Mouse (Mus musculus) cerebellum, postnatal 36 days (tissue): Measurements from ENCODE around the gene Smim4.

Source experiments
- DNase-seq, 2 experiments: peaks; one replicate each; pipeline ENCODE4 v3.0.0; 2021 to 2022; ENCODE audit warnings: mixed read lengths in 2 of 2

Smim4 gene

DNA sequence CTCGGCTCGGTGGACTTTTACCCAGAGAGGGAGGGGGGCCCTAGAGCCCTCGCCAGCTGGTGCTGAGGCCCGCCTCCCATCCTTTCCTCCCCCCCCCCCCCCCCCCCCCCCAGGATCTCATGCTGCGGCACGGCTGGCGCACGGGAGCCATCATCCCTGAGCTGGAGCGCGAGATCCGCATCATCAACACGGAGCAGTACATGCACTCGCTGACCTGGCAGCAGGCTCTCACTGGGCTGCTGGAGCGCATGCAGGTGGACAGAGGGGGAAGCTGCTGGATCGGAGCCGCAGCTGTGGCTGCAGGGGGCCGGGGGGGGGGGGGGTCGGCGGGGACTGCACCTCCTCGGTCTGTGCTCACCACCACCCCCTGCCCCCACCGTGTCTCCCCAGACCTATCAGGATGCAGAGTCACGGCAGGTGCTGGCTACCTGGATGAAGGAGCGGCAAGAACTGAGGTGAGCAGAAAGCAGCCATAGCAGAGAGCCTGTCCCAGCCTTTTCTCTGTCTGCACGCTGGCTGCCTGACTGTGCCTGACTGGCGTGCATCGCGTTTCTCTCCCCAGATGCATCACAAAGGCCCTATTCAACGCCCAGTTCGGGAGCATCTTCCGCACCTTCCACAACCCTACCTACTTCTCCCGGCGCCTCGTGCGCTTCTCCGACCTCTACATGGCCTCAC lies 9.6 kb upstream of the Smim4 start:
- peak; percentile 34 to 36 for DNase-seq

DNA sequence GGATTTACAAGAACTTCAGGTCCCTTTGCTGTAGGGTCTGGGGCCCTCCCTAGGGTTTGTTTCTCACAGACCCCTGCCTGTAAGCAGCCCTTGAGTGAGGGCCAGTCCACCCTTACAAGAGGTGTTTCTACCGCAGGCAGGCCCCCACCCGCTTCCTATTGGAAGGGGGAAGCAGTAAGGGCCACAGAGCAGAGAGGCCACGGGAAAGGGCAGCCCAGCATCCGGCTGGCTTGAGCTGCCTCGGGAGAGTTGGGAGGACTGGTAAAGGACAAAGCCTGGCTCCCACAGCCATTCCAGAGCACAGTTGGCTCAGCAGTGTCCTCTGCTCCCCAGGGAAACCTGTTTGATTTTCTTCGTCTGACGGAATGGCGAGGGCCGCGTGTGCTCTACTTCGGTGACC lies 9.0 kb upstream of the Smim4 start:
- DNase-seq, result no peak

DNA sequence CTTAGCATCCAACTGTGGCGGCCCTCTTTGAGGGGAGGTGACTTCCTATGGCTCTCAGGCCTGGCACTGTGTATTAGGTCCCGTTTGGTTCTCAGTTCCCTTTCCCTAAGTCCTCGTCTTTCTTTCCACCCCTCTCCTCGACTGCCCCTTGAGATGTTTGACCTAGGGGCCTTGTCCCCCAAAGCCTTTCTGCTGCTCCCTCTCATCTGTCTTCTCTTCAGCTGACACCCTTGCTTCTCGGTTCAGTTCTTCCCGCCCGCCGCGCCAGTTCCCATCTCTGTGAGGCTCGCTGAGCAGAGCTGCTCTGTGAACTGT lies 8.5 kb upstream of the Smim4 start:
- DNase-seq, result no peak

DNA sequence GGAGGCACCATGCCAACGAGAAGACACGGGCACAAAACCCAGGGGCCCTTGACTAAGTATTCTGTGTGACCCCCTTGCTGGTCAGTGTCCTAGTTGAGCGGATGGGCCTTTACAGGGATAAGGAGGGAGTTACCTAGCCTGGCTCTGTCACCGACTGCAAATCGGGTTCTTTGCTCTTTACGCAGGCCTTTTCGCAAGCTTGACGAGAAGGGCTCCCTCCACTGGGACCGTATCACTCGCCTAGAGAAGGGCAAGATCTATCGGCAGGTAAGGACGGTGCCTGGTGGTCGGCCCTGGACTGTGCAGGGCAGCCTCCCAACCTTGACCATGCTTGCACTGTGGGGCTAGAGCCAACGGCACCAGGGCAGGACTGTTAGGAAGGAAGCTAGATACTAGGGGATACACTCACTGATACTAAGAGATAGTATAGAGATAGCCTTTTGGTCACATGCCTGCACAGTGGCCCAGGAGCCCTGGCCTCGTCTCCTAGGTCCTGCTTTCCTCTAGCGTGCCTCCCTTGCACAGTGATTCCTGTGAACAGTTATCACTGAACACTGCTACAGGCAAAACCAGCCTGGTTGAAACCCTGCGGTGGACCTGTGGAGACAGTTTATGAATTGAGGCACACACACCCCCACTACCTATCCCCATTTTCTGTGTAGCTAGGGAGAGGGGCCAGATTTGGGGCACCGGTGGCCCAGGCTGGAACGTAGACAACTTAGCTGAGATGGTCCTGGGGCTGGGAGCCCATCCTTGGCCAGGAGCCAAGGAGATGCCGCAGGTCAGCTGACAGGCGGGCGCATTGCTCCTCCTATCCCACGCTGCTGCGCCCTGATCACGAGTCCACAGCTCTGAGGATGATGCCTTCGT lies 7.9 kb upstream of the Smim4 start:
- DNase-seq, result no peak

DNA sequence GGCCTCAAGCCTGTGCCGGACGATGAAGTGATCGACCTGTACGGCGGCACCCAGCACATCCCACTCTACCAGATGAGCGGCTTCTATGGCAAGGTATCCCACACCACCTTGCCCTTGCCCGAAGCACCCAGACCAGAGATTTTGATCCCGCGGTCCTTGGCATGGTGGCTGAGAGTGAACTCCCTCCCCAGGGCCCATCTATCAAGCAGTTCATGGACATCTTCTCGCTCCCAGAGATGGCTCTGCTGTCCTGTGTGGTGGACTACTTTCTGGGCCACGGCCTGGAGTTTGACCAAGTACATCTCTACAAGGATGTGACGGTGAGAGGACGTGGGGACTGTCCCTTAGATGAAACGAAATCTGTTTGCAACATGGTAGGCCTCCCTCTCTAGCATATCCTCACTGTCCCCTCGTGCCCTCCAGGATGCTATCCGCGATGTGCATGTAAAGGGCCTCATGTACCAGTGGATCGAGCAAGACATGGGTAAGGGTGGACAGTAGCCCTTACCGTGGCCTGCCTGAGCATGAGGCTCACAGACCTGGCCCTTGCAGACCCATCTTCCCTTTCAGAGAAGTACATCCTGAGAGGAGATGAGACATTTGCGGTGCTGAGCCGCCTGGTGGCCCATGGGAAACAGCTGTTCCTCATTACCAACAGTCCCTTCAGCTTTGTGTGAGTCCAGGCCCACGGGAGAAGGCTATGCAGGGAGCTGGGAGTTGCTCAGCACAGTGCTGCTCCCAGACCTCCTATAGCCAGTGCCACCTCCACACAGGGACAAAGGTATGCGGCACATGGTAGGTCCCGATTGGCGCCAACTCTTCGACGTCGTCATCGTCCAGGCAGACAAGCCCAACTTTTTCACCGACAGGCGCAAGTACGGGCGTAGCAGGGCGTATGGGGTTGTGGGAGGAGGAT lies 7.0 kb upstream of the Smim4 start:
- no peak for DNase-seq

DNA sequence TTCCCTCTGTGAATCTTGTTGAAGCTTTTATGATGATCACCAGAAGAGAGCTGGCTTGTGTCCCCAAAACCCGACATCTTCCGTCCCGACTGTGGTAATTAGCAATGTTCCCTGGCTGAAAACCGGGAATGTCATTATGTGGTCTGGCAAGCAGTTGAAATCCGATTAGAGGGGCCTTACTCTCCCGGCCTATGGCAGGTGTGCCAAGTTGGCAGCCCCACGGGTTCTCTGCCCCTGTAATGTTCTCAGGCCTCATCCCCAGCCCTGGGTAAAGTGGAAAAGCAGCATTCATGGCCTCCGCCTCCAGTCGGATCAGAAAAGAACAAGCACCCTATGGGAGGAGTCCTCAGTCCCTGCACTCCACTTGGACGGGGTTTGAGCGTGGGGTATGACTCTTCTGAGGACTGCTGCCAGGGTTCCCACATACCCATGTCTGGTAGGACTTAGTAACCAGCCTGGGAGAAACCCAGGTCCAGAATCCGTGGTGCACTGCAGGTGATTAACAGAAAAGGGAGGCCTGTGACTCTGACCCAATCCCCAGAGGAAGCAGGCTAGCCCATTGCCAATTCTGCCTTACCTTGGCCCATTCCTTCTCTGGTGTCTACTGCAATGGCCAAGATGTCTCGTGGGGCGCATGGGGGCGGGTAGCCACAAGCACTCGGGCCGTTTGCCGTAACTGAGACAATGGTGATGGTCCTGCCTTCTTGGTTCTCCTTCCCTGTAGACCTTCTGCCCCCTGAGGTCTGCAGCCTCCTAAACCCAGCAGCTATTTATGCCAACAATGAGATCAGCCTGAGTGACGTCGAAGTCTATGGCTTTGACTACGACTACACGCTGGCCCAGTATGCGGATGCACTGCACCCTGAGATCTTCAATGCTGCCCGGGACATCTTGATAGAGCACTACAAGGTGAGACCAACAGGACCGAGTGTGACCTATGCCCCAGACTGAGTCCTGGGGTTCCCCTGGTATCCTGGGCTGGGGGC lies 5.6 kb upstream of the Smim4 start:
- no peak for DNase-seq

DNA sequence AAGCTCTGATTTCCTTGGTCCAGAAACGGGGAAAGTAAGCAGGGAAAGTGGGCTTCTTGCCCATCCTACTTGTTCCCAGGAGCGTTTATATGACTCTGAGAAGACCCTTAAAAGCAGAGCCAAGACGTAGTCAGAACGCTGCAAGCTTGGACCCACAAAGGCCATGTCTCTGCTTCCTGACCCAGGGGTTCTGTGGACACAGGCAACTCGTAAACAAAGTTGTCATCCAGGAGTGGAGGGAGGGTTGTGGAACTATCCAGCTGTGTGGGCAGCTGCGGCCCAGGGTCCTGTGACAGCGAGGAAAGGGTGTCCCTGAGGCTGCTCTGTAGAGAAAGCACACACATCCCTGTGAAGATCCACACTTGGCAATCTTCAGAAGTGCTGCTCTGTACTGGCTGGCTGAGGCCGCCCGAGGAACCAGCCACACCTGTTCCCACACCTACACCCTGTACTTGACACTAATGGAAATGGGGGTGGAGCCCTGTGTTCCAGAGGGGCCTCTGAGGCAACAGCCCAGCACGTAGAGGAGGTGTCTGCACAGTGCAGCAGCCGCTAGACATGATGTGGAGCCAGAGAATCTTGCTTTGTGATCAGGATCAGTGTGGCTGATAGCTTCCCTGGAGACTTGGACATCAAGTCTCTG lies 4.4 kb upstream of the Smim4 start:
- DNase-seq, result no peak

DNA sequence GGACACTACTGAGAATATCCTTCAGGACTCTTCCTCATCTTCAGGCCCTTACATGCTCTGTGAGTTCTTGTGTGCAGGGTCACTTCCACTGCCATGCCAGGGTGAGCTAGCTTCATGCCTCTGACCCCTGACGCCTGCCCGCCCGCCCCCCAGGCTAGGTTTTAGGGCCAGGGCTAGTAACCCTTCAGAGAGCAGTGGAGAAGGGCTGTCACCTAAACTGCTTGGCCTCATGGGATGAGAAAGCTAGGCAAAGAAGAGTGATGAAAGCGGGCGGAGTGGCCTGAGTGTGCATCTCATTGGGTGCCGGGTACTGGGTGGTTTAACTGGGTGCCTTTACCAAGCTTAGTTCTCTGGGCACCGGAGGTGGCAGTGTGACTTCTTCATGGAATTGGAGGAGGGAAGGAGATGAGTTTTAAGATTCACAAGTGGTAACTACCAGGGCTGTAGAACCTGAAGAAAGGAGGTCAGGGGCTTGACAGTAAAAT lies 3.8 kb upstream of the Smim4 start:
- no peak for DNase-seq

DNA sequence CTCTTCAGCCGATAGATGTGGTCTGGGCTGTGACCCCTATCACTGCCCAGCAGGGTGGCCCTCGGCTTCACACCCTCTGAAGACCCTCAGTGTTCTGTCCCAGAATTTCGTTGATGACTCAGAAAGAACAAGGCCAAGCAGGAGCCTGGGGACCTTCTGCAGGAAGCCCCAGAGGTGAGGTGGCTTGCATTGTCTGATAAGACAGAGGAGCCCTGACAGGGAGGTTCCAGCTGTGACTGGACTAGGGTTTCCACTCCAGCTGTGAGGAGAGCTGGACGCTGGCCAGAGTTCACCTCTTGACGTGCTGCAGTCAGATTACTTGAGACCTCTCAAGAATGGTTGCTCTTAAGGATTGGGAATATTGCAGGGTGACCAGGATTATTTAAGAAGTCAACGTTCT lies 3.3 kb upstream of the Smim4 start:
- no peak for DNase-seq

DNA sequence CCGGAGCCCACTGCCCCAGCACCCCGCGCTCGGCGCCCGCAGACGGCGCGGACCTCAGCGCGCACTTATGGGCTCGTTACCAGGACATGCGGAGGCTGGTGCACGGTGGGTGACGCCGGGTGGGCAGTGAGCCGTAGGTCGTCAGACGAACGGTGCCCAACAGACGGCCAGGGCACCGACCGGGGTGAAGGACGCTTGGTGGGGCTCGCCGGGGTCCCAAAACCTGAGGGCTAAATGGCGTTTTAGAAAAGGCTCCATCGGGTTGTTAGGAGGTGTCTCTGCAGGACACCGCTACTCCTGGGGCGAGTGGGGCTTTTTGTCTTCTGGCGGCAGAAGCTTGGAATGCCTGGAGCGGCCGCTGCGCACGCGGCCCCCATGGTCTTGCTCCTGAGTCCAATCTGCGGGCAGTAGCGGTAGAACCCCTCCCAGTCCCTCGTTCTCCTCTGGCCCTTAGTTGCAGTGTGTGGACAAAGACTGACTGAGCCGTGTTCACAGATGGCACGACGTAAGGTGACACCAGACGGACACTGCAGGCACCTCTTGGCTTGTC lies 2.6 kb upstream of the Smim4 start:
- no peak for DNase-seq

DNA sequence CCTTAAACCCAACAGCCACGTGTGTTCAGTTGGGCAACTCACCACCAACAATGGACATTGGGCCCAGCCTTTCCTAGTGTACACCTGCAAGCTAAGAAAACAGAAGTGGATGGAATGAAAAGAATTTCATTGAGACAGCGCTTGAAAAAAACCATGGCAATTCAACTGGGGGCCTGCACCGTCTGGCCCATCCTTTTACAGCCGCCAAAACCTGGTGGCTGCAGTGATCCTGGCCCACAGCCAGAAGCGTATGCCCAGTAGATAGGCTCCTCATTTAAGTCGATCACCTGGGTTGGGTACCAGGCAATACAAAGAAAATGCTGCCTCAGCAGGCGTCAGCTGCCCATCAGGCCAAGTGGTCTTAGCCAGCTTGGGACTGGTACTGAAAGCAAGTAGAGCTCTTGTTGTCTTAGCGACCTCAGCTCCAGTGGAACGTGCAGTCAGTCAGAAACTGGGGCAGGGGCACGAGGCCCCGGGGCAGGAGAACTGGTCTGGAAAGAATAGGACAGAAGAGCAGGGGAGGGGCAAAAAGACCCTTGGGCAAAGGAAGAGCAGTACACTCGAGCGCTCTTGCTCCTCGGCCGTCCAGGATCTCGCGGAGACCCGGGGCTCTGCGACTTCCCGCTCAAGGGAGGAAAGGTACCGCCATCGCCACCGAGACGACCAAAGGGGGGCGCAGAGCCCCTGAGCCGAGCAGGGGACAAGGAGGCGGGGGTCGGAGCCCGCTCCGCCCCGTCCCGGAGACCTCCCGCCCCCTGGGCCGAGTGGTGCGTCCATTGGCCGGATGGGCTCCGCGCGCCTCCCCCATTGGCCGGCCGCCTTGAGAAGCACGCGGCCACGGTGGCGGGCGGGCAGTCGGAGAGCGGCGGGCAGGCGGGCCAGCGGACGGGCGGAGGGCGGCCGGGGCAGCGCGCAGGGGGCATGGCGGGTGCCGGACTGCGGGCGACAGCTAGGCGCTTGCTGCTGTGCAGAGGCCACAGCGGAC lies 1.8 kb upstream of the Smim4 start, which contains the start of gene Nt5dc2:
TSS of gene Nt5dc2 (plus strand) at position 818 of the 985 bp plus-strand sequence.
- DNase-seq, result peak; percentile 53 to 71

DNA sequence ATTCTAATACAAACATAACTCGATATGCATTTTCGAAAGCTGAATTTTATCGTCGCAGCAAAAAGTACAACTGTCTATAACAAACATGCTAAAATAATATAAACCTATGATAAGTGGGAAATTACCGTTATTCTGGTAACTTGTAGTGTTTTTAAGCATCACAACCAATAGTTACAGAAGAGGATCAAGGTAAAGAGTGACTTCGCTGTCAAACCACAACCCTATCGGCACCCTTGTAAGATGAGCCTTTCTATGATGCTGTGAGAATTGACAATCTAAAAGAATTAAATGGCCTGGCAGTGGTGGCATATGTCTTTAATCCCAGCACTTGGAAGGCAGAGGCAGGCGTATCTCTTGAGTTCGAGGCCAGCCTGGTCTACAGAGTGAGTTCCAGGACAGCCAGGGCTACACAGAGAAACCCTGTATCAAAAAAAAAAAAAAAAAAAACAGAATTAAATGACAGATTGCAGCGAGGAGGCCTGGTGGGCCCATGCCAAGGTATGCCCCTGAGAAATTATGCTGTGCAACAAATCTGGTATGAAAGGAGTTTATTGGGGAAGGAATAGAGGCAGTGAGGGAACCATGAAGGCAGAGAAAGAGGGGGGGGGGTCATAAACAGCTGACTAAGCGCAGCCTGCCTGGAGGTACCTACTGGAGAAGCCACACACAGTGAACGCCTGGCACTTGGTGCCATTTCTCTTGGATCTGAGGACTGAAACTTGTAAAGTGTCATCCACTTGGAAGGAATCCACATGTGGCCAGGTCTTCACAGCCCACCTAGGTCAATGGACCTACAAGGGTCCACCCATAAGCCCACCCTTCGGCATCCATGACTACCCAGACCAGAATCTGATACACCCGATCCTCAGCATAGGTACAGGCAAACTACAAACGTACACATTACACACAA lies 825 bp upstream of the Smim4 start:
- no peak for DNase-seq

DNA sequence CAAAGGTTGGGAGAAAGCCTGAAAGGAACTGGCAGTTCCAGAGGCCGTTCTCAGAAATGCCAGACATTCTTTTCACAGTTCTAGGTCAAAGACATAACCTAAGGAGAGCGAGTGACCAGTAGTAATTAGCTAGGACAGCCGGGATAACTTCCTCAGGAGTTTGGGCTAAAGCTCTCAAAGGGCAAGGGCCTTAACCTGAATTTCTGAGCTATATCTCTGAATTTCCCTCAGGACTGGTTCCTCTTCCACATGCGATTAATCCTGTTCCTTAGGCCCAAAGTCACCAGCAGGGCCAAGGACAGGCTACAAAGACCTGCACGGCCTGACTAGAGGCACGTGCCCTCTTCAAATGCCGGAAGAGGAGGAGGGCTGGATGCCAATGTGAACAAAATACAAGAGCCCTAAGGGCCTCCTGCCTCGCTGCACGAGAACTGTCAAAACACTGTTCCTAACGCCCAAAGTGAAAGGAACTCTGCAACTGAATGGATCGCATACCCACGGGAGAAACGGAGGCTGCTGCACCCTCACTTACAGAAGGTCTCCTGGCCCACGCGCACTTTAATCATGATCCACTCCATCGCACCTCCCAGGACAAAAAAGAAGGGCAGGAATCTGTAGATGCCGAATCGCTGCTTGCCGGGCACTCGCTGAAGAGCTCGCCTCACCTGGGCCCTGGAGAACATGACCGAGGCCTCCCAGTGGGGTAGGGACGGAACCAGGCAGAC lies 493 bp downstream of the Smim4 start:
- no peak for DNase-seq

DNA sequence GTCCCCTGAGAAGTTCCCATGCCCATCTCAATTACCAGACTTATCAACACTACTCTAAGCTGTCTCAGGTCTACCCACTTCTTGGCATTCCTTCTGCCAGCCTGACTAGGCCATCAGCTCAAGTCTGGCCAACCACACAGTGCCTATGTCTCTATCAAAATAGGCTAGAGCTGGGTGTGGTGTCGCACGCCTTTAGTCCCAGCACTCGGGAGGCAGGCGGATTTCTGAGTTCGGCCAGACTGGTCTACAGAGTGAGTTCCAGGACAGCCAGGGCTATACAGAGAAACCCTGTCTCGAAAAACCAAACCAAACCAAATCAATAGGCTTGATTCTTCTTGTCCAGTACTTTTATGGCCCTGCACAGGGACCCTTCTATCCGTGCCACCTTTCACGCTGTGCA lies 1.9 kb downstream of the Smim4 start:
- no peak for DNase-seq

DNA sequence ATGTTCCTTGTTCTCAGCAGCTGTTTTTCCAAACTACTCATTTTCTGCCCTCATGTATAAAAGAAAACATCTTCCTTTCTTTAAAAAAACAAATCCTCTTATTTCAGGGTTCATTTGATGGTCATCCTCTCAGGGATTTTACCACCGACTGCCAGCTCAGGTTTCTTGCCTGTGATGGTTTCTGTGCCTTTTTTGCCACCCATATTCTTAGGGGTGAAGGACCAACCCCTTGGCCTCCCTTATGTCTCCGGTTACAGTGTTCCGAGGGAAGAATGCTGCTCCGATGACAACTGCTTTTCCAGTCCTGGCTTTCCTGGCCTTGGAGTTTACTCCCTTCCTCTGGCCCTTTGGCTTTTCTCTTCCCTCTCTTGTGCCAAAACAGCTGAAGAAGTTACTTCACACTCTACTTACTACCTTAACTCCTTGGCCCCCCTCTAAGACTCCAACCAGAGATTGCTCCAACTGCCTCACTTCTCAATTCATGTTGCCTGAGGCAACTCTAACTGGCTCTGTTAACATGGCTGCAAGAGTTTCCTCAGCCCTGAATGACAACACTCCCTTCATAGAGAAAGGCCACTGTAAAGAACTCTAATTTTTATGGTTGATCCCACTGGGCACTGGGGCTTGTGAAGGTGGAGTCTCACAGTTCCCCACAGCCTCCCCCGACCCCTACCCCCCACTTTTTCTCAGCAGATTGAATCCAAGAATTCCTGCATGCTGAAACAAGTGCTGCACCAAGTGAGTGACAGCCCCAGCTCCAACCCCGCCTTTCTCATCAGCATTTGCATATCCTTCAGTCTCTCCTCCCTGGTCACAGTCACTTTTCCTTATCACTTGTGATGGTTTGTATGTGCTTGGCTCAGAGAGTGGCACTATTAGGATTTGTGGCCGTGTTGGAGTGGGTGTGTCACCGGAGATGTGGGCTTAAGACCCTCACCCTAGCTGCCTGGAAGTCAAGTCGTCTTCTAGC lies 3.4 kb downstream of the Smim4 start:
- no peak for DNase-seq

DNA sequence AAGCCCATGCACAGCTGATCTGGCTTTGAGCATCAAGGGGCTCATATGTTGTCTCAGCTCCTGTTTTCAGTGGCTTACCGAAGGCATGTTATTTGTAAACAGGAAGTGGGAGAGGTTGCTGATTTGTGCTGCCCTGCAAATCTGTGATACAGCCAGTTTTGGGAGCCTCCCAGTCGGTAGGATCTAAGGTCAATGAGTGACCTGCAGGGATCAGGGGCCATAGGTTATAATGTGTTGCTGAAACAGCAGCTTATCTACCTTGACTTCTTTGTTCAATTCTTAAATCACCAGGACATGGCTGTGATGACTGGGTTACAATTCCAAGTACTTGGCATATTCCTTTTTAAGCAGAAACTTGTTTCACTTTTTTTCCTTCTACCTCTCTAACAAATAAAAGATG lies 13.2 kb downstream of the Smim4 start:
- DNase-seq, result no peak

DNA sequence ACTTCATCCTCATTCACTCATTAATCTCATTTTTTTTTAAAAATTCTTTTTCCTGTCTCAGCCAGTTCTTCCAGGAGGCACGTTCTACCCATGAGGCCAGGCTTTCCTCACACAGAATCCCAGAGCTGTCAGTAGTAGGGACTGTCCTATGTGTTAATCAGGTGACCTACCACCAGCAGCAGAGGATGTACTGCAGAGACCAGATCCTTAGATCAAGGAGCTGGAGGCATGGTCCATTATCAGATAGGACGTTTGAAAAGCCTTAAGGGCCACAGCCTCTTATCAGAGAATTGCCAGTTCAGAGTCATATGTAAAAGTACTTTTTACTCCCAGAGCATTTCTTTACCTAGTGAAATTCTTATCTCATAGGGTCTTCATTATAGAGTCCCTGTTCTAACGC lies 14.7 kb downstream of the Smim4 start:
- DNase-seq, result no peak
